Mouse (Mus musculus): Measurements from ENCODE around the gene Akap7. TPM values are rescaled to one million over a fixed set of nuclear protein-coding genes. Genes with fewer than 3 reads are reported as not detected.

Gene Akap7
- polyA plus RNA-seq, 1 experiment from 2014 or later, result 22.2 TPM

Other genes with a start within 250 kb of the Akap7 start
- gene Epb41l2, start 51.9 kb upstream of the Akap7 start, polyA plus RNA-seq (2014; fragmentation: Nextera tagmentation; extraction: Ambion mirVana), result 91.6 and 97.2 TPM in 2 replicates
- not detected in 2 replicates for gene Smlr1, start 228.4 kb upstream of the Akap7 start, polyA plus RNA-seq (2014; fragmentation: Nextera tagmentation; extraction: Ambion mirVana)

Data from limb, embryonic 11.5 days (tissue).